Mouse (Mus musculus): Measurements from ENCODE around the gene Abhd12b. TPM values are rescaled to one million over a fixed set of nuclear protein-coding genes. Genes with fewer than 3 reads are reported as not detected.

The Abhd12b gene
- total RNA-seq, 2 experiments from 2014 or later: not detected

DNA sequence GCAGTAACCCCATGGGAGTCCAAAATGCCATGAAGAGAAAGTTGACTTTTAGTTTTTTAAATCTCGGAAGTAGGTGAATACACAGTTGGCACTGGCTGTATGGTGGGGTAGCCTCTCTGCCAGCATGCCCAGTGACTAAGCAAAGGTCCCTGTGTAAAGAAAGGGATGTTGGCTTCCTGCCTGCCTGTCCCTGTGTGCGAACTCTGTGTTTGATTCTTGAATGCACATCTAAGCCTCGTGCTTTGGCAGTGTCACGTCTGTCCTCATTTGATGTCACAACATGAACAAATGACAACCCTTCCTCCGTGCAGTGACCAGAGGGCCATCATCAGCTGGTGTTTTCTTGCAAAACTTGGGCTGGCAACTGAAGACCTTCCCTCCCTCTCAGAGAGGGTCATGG lies 42.4 kb downstream of the Abhd12b start:
- intact Hi-C loops (cut with DNase I): no loop called here
- no peak for DNase-seq

DNA sequence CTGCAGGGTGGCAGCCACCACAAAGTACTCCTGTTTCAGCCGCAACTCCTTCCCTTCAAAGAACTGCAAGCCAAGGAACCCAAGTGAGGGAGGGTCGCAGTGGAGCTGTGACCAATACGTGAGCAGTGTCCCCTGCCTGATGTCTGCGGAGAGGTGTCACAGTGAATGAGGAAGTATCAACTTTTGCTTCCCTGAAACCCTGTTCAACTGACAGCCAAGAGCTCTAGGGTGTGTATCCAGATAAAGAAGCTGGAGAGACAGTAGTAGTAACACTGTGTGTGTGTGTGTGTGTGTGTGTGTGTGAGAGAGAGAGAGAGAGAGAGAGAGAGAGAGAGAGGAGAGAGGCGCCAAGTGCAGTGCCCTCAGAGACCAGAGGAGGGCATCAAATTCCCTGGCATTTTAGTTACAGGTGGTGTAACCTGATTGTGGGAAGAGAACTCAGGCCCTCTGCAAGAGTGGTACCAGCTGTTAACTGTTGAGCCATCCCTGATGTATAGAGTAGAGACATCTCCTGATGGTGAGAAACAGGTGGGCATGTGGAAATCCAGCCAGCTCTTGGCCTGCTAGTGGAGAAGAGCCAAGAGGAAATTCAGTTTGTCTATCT lies 48.1 kb downstream of the Abhd12b start:
- DNase-seq: no peak
- intact Hi-C loops (cut with DNase I): no loop called here

DNA sequence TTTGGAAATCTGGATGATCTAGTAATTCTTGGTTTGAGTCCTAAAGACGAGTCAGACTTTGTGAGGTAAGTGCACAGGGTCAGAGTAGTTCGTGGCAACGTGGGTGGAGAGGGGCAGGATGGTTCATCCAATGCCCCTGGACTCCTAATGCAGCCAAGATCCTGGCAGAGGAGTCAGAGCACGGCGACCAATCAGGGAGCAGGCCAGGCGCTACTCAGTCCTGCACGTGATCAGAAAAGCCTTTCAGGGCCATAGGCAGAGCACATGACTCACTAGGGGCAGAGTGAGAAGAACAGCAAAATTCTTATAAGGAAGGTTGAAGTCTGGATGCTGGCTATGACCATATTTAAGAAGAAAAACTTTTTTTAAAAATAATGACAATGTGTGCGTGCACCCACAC lies 50.5 kb downstream of the Abhd12b start:
- intact Hi-C loops (cut with DNase I): no loop called here
- DNase-seq: no peak

DNA sequence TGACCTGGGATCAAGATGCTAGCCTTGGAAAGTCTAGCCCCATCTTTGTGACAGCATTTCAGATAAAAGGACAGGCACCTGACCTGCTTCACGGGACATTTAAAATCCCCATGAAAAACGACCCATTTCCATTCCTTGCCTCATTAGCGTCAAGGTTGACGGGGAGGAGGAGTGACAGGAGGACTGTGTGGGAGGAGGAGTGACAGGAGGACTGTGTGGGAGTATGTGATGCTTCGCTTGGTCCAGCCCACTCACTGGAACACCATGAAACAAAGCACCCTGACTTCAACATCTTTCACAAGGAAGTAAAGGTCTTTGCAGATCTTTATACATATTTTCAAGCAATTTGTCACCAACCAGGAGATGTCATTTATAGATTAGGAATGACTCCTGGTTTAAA lies 54.3 kb downstream of the Abhd12b start:
- intact Hi-C loops (cut with DNase I): no loop called here
- DNase-seq: no peak

DNA sequence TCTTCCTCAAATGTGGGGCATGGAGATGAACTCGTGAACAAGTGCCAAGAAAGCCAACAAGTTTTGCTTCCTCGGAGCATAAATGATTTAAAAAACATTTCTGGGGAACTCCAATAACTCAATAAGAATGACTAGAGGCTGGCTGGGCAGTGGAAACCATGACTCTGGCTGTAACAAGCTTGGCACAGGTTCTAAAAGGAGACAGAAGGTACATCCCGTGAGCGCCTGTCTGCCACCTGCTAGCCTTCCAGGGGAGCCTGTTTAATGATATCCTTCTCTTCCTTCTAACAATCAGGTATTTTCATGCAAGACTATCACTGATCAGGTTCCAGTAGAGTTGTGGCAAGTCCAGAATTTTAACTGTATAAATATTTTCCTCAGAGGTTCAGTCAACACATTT lies 58.6 kb downstream of the Abhd12b start:
- intact Hi-C loops (cut with DNase I): no loop called here
- DNase-seq: no peak

DNA sequence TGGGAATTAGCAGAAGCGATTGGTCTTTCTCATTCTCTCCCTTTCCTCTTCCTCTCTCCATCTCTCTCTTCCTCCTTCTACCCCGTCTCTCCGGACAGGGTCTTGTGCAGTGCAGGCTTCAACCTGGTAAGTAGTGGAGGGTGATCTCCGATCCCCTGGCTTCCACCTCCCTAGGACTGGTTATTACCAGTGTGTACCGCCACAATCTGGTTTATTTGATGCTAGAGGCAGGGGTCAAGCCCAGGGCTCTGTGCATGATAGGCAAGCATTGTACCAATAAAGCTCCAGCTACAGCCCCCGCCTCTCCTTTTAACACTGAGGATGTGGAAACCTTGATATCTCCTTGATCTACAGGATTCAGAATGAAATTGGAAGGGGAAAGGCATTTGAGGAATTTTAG lies 59.7 kb downstream of the Abhd12b start:
- intact Hi-C loops (cut with DNase I): no loop called here
- no peak for DNase-seq

DNA sequence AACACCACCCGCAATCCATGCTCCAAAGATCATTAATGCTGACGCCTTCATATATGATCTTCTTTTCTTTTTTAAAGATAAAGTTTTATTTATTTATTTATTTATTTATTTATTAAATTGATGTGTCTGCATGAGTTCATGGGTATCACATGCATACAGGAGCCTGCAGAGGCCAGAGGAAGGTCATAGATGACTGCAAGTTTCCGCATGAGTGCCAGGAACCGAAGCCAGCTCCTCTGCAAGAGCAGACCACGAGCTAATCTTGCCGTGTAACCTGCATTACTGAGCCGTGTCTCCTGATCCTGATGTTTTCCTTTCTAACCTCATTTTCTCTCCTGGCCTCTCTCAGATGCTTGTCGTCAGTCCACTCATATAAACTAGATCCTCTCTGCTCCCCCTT lies 60.3 kb downstream of the Abhd12b start:
- intact Hi-C loops (cut with DNase I): no loop called here
- DNase-seq: no peak

DNA sequence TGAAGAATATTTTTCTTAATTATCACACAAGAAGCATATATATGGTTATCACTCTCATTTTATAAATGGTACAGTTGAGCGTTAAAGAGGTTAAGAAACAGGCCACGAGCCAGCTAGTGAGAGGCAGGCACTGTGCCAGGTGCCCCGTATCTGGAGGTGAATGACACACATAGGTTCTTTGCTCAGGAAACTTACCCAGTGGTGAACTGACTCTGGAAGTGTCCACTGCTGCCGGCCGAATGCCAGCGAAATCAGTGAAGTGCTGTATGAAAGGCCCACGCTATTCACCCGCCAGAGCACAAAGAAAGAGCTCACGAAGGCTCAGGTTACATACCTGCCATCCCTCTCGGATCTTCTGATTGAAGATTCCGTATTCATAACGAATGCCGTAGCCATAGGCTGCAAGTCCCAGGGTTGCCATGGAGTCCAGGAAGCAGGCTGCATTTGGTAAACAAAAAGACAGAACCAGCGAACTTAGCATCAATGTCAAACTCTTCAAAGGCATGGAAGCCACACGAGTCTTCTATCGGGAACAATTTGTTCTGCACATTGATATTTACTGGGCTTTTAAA lies 62.4 kb downstream of the Abhd12b start:
- DNase-seq: peak; percentile 23
- intact Hi-C loops (cut with DNase I): no loop called here

DNA sequence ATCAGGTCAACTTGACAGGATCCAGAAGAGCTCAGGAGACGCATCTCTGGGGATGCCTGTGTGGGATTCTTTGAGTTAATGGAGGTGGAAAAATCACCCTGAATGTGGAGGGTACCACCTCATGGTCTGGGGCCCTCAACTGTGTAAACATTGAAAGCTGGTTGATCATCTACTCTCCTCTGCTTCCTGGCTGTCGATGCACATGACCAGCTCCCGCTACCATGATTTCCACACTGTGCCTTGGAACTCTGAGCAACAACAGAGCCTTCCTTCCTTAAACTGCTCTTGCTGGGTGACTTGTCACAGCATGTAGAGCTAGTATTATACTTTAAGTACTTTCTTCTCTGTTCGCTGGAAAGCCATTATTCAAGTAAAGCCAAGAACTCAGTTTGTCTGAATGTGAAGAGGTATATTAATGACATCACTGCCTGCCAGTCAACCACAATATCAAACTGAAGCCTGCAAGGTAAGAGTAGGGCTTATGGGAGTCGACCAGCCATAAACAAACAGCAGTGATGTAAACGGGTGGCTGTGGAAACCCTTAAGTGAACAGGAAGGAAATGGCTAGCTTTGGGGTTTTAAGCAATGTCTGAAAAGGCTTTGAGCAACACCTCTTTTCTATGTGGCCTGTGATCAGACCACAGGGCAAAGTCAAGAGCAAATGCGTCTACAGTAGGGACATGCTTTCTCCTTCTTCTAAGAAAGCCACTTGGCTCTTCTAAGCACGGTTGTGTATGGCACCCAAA lies 65.0 kb downstream of the Abhd12b start:
- intact Hi-C loops (cut with DNase I): no loop called here
- DNase-seq: no peak

DNA sequence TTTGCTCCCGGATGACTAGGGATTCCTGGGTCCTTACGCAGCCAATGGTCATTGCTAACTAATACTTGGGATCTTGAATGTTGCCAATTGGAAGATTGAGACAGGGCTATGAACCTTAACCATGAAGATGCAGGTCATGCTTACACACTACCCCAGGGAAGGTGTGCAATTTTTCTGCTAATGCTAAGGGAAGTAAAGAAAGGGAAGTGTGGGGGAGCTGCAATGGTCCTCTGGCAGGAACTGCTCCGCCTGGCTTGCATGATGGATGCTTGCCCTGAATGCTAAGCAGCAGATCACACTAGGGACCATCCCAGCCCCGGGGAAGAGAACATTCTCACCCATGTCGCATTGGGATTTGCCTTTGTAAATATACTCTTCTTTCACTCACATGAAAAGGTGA lies 67.5 kb downstream of the Abhd12b start:
- intact Hi-C loops (cut with DNase I): no loop called here
- no peak for DNase-seq

DNA sequence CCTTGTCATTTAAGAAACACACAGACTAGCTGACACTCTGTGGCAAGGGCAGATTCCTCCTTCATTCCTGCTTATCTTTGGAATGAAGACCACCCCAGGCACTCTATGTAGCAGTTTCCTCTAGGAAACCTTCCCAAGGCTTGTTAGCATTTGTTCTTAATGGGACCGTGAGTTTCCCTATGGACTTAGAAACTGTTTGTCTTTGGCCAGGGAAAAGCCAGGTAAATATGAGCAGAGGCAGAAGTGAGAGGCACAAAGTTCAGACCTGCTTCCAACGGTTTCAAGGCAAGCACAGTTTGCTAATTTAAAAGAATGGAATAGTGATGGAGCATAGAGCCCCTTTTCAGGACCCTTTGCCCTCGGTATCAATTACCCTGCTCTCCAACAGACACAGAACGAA lies 69.4 kb downstream of the Abhd12b start:
- intact Hi-C loops (cut with DNase I): no loop called here
- no peak for DNase-seq

DNA sequence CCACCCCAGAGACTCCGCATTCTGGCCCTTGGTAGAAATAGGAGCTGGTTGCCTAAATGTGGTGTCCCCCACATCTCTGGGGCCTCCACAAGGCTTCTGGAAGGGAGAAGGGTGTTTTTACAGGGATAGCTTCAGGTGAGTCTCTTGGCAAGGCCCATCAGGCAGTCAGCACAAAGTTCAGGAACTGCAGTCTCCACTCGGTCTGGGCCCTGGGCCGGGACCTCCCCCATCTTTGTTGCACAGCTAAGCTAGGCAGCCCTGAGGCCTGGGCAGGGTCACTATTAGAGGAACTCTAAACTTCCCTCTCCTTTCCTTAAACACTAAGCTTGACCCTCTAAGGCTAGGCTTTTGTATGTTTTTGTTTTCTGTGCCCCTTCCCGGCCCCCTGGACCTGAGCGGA lies 72.7 kb downstream of the Abhd12b start:
- DNase-seq: no peak
- intact Hi-C loops (cut with DNase I): no loop called here

DNA sequence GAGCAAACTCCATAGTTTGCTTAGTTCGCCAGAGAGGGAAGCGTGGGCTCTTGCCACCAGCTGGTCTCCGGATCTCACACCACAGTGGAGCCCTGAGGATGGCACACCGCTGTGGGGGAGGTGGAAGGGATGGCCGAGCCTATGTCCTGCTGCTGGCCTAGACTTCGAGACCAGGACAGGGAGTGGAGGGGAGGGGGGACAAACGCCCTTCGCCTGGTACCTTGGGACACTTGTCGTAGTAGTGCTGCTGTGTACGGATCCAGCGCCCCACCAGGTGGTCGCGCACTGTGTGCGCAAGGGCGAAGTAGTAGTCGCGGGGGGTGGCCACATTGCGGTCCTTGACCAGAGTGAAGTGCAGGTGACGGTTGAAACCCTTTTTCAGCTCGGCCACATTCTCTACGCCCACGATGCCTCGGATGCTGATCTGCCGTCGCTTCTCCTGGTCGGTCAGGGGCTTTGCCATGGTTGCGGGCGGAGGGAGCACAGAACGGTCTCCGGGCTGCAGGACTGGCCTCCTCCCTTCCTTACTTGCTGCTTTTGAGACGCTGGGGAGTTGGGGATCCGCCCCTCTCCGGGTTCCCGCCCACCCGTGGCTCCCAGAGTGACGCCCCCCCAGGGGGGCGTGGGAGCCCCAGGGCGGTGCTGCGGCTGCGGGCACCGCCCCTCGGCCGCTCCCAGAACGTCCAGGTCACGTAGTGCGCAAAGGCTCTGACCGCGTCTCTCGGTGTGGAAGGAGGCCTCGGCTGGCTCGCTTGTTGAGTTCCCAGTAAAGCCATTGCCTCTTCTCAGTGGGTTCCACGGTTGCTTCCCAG lies 73.4 kb downstream of the Abhd12b start:
- intact Hi-C loops (cut with DNase I): no loop called here
- DNase-seq: peak; percentile 11

DNA sequence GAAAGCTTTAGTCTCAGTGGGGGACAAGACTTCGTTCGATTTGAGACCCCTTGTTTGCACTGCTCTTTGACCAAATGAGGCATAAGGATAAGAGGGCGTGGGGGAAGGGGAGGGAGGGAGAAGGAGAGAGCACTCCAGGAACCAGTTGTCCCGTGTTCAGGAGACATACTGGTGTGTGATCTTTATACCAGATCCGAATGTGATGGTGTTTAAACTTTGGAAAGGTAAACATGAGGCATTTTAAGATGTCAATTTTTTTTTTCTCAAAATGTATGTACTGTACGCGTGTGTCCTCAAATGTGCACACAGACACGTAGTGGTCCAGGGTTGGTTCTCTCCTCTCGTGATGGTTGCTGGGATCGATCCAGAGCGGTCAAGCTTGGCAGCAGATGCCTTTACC lies 74.2 kb downstream of the Abhd12b start:
- intact Hi-C loops (cut with DNase I): no loop called here

DNA sequence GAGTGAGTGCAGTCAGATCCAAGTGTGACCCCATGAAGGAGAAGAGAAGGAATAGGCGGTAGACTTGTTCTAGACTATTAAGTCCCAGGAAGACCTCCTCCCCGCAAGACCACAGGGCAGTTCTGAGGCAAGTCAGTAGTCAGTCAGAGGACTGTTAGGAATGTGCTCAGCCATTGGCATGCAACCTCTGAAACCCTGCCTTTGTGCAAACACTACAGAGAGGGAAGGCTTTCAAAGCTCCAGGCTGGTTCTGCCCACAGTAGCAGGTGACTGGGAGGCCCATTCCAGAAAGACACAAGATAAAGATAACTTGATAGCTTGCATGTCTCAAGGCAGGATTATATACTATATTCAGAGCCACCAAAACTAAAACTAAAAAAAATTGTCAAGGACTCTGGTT lies 77.4 kb downstream of the Abhd12b start, which contains the start of gene Pygl:
Gene Pygl (minus strand): TSS at position 195 of the 400 bp plus-strand sequence.
- intact Hi-C loops (cut with DNase I): loop anchor here (10.0 kb wide), 1 partner anchor 204 kb away; no protein-coding TSS in a partner anchor
- no peak for DNase-seq

More for the DNA sequence above, 74.2 kb downstream of the Abhd12b start:
- DNase-seq: no peak

DNA sequence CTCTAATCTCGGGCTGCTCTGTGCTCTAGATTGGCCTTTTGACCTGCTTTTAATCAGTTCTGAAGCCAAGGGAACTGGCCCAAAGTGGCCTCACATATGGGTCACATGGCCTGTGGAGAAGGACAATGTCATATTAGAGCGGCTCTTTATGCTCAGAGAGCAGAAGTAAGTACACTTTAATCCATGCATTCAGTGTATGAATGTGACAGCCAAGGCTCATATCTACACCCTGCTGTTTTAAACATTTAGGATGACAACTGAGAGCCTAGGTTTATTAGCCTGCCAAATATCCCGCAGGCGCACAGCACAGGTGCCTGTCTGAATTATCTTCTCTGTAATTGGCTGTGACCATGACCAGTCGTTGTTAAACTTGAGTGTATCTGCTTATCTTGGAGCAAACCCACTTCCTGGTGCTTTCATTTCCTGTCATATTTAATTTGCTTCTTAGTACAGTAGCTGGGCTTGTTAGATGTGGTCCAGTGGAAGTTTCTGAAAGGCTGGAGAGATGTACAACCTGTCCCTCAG lies 78.1 kb downstream of the Abhd12b start:
- intact Hi-C loops (cut with DNase I): loop anchor here (10.0 kb wide), 1 partner anchor 203 kb away; no protein-coding TSS in a partner anchor
- DNase-seq: peak; percentile 31

Other genes with a start within 250 kb of the Abhd12b start
- 10 to 100 TPM; 26.0 to 27.0 TPM for gene Sav1, start 167.1 kb upstream of the Abhd12b start, total RNA-seq (2021)
- gene Nin, start 40.4 kb upstream of the Abhd12b start, total RNA-seq (2021): 10 to 100 TPM; 86.3 to 88.1 TPM
- 1 to 10 TPM; 3.1 to 4.7 TPM for gene Pygl, start 77.3 kb downstream of the Abhd12b start, total RNA-seq (2021)
- 100 to 1,000 TPM; 210 to 227 TPM for gene Trim9, start 193.5 kb downstream of the Abhd12b start, total RNA-seq (2021)

All from left cerebral cortex, postnatal 4 days (tissue).